Mouse (Mus musculus): ENCODE results near the gene Klhl29. TPM values are rescaled to one million over a fixed set of nuclear protein-coding genes. Genes with fewer than 3 reads are reported as not detected.
A peak's percentile ranks its signal among the peaks of the same experiment; 100 is the strongest.

Gene Klhl29
- polyA plus RNA-seq, 1 experiment from 2014 or later: 9.5 TPM

DNA sequence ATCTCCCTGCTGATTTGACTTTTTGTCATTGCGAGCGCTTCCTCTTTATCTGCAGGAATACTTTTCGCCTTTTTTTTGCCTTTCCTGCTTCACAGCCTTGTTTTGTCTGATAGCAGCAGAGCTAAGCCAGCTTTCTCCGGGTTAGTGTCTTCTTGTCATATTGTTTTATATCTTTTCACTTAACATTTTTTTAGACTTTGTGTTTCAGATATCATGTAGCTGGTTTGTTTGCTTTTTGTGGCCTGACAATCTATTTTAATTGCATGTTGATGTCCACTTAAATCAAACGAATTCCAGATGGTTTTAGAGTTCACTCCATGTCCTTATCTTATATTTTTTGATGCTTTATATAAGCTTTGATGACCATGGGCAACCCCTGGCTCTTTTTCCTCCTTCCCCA lies 21.9 kb upstream of the Klhl29 start:
- WGBS: 49% methylated on average over 5 of the region's 5 CpGs
- Histone ChIP-seq H3K9me3 (ENCODE audit: control insufficient read depth, low read length) (no peaks in the 10 kb centered on the region), H3K27me3 (ENCODE audit: control insufficient read depth, insufficient read depth, low read length) (no peaks in the 10 kb centered on the region), H3K9ac (replicated peaks; ENCODE audit: low read length) (no peak overlapping the region), H3K27ac (replicated peaks; ENCODE audit: low read depth, low read length) (no peak overlapping the region), H3K4me2 (ENCODE audit: low read length) (no peak overlapping the region), H3K36me3 (ENCODE audit: control insufficient read depth, insufficient read depth, low read length) (no peaks in the 10 kb centered on the region), H3K4me3 (replicated peaks; ENCODE audit: low read depth, low read length) (no peak overlapping the region), H3K4me1 (ENCODE audit: control insufficient read depth, insufficient read depth, low read length) (no peaks in the 10 kb centered on the region)
- ATAC-seq (ENCODE audit: low FRiP score, low TSS enrichment) (no peak), DNase-seq (no peak)

DNA sequence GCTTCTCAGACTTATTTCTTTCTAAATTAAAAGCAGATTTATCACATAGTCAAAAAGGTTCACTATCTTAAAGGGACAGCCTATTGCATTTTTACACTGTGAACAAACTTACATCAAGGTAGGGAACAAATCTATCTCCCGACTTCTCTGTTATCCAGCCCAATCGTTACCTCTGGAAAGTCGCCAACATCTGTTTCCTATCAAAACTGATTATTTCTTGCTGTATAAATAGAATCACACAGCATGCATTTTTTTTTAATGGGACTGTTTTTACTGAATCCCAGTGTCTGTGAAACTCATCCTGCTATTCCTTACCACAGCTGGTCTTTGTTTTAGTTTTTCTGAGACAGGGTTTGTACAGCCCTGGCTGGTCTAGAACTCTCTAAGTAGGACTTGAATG lies 19.7 kb upstream of the Klhl29 start:
- DNase-seq: no peak
- Histone ChIP-seq H3K9ac (replicated peaks; ENCODE audit: low read length) (no peak overlapping the region), H3K27ac (replicated peaks; ENCODE audit: low read depth, low read length) (no peak overlapping the region), H3K9me3 (ENCODE audit: control insufficient read depth, low read length) (no peaks in the 10 kb centered on the region), H3K4me3 (replicated peaks; ENCODE audit: low read depth, low read length) (no peak overlapping the region), H3K4me2 (ENCODE audit: low read length) (no peak overlapping the region), H3K4me1 (ENCODE audit: control insufficient read depth, insufficient read depth, low read length) (no peaks in the 10 kb centered on the region), H3K36me3 (ENCODE audit: control insufficient read depth, insufficient read depth, low read length) (no peaks in the 10 kb centered on the region), H3K27me3 (ENCODE audit: control insufficient read depth, insufficient read depth, low read length) (no peaks in the 10 kb centered on the region)
- no peak for ATAC-seq (ENCODE audit: low FRiP score, low TSS enrichment)
- WGBS: 83% methylated on average over 3 of the region's 3 CpGs

DNA sequence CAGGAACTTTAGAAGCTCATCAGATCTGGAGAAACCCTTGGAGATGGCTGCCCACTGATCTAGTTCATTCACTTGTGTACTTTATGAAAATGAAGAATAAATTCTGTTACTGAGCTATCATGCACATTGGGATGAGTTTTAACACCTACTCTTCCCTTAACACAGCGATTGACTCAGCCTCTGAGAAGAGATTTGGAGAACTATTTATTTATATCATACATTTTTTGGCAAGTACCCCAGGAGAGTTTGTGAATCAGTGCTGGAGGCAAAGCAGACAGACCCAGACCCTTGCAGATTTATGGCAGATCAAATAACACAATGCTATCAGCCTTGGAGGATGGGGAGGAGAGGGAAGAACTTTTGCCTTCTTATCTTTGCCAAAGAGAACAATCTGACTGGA lies 11.6 kb upstream of the Klhl29 start:
- Histone ChIP-seq H3K36me3 (ENCODE audit: control insufficient read depth, insufficient read depth, low read length) (no peaks in the 10 kb centered on the region), H3K4me1 (ENCODE audit: control insufficient read depth, insufficient read depth, low read length) (no peaks in the 10 kb centered on the region), H3K4me2 (ENCODE audit: low read length) (no peak overlapping the region), H3K27me3 (ENCODE audit: control insufficient read depth, insufficient read depth, low read length) (no peaks in the 10 kb centered on the region), H3K9ac (replicated peaks; ENCODE audit: low read length) (no peak overlapping the region), H3K4me3 (replicated peaks; ENCODE audit: low read depth, low read length) (no peak overlapping the region), H3K27ac (replicated peaks; ENCODE audit: low read depth, low read length) (no peak overlapping the region), H3K9me3 (ENCODE audit: control insufficient read depth, low read length) (no peaks in the 10 kb centered on the region)
- 94% methylated on average over 1 of the region's 1 CpGs for WGBS
- no peak for ATAC-seq (ENCODE audit: low FRiP score, low TSS enrichment)
- no peak for DNase-seq

DNA sequence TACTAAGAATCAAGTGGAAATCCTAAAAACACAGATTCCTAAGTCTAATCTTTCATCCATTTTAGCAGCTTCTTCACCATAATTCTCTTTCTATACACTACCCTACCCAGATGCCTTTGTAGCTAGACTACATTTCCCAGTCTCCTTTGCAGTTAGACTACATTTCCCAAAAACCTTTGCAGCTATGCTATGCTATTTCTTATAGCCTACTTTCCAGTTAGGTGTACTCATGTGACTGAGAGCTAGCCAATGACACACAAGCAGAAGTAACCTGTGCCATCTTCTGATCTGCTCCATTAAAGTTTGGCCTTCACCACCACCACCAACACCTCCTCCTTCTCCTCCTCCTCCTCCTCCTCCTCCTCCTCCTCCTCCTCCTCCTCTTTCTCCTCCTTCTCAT lies 11.2 kb upstream of the Klhl29 start:
- Histone ChIP-seq H3K4me1 (ENCODE audit: control insufficient read depth, insufficient read depth, low read length) (no peaks in the 10 kb centered on the region), H3K27ac (replicated peaks; ENCODE audit: low read depth, low read length) (no peak overlapping the region), H3K36me3 (ENCODE audit: control insufficient read depth, insufficient read depth, low read length) (no peaks in the 10 kb centered on the region), H3K9me3 (ENCODE audit: control insufficient read depth, low read length) (no peaks in the 10 kb centered on the region), H3K27me3 (ENCODE audit: control insufficient read depth, insufficient read depth, low read length) (no peaks in the 10 kb centered on the region), H3K9ac (replicated peaks; ENCODE audit: low read length) (no peak overlapping the region), H3K4me3 (replicated peaks; ENCODE audit: low read depth, low read length) (no peak overlapping the region), H3K4me2 (ENCODE audit: low read length) (no peak overlapping the region)
- ATAC-seq (ENCODE audit: low FRiP score, low TSS enrichment) (no peak), DNase-seq (peak; percentile 39)

DNA sequence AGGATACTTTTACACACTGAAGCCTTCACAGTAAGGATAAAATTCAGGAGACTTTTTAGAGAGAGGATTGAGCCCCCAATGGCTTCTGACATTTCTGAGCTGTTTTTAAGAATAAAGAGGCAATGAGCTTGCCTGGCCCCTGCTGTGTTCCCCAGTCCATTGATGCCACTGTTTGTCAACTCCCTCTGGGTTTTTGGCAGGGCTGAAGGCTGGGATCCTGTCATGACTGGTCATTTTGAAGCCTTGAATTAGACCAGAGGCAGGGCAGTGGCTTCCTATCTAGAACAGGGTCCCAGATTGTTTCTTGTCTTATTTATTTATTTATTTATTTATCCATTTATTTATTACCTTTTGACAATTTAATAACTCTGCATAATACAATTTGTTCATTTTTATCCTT lies 6.2 kb upstream of the Klhl29 start:
- no peaks in the 10 kb centered on the region for H3K4me1 ChIP-seq (ENCODE audit: control insufficient read depth, insufficient read depth, low read length)
- H3K9ac ChIP-seq (replicated peaks; ENCODE audit: low read length): no peak overlapping the region
- DNase-seq (no peak), ATAC-seq (ENCODE audit: low FRiP score, low TSS enrichment) (no peak)
- no peaks in the 10 kb centered on the region for H3K9me3 ChIP-seq (ENCODE audit: control insufficient read depth, low read length)
- no peak overlapping the region for H3K4me2 ChIP-seq (ENCODE audit: low read length)
- H3K4me3 ChIP-seq (replicated peaks; ENCODE audit: low read depth, low read length): no peak overlapping the region
- H3K27ac ChIP-seq (replicated peaks; ENCODE audit: low read depth, low read length): no peak overlapping the region
- H3K27me3 ChIP-seq (ENCODE audit: control insufficient read depth, insufficient read depth, low read length): no peaks in the 10 kb centered on the region; the same call in 1 of the 2 replicates
- no peaks in the 10 kb centered on the region for H3K36me3 ChIP-seq (ENCODE audit: control insufficient read depth, insufficient read depth, low read length)

DNA sequence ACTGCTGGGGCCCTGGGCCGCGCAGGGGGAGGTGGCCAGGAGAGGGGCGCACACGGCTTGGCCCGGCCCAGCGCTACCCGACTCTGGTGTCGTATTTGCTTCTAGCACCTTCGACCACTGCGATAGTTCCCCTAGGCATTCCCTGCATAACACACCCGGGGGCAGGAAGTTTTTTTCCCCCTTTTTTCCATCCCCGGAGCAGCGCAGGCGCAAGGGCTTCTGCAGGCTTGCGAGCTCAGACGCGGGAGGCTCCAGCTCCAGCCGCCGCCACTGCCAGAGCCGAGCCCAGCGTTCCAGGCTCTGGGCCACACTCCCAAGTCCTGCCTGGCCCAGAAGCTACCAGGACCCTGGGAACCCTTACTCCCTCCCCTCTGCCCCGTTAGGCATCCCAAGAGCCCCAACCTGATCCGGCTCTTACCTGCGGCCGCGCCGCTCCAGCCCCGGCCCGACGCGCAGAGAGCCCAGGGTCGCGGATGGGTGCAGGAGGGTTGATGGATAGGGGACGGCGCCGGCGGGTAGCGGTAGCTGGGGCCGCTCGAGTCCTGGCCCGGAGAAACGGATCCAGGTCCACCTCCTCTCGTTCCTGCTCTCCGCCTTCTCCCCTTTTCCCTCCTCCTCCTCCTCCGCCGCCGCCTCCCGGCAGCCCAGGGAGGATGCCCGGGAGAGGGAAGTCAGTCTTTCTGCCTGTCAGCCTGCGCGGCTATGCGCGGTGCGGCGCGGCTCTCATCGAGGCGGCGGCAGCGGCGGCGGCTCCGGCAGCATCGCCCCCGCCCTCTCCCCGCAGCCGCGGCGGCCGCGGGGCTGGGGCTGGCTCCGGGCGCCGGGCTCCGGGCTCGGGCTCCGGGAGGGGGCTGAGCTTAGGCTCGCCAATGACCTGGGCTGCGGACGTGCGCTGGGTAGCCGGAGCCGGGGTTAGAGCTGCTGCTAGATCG lies 532 bp downstream of the Klhl29 start:
- no peaks in the 10 kb centered on the region for H3K9me3 ChIP-seq (ENCODE audit: control insufficient read depth, low read length)
- peak; percentile 80 for DNase-seq
- peak overlapping the region; percentile 95 for H3K9ac ChIP-seq (replicated peaks; ENCODE audit: low read length)
- peaks cover 12% of the 10 kb centered on the region; the same call in 1 of the 2 replicates for H3K4me1 ChIP-seq (ENCODE audit: control insufficient read depth, insufficient read depth, low read length)
- peak overlapping the region; percentile 83 for H3K4me3 ChIP-seq (replicated peaks; ENCODE audit: low read depth, low read length)
- under 1% methylated on average over 81 of the region's 84 CpGs for WGBS
- H3K27me3 ChIP-seq (ENCODE audit: control insufficient read depth, insufficient read depth, low read length): no peaks in the 10 kb centered on the region; the same call in 1 of the 2 replicates
- H3K4me2 ChIP-seq (ENCODE audit: low read length): peak overlapping the region; percentile 97
- ATAC-seq (ENCODE audit: low FRiP score, low TSS enrichment): peak; percentile 73
- H3K36me3 ChIP-seq (ENCODE audit: control insufficient read depth, insufficient read depth, low read length): no peaks in the 10 kb centered on the region
- H3K27ac ChIP-seq (replicated peaks; ENCODE audit: low read depth, low read length): peak overlapping the region; percentile 92

DNA sequence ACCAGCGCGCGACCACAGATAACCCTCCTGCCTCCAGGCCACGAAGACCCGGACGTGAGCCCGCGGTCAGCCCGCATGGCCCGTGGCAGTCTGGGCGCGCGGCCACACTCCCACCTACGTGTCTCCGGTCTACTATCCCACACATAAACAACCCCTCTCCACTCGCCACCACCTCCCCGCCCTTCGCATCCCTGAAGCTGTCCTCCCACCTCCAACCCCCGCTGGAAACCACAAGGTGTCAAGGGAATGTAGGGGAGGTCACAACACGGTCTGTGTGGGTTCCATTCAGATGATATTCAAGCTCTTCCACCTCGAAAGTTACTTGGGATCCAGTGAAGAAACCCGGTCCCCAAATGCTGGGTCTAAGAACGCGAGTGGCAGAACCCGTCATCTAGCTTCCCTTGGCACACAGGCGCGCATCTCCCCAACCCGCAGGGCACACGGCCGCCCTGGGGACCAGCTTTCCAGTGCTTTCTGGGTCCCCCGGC lies 1.2 kb downstream of the Klhl29 start:
- H3K27me3 ChIP-seq (ENCODE audit: control insufficient read depth, insufficient read depth, low read length): no peaks in the 10 kb centered on the region; the same call in 1 of the 2 replicates
- WGBS: 0% methylated on average over 31 of the region's 31 CpGs
- peaks cover 12% of the 10 kb centered on the region; the same call in 1 of the 2 replicates for H3K4me1 ChIP-seq (ENCODE audit: control insufficient read depth, insufficient read depth, low read length)
- H3K9me3 ChIP-seq (ENCODE audit: control insufficient read depth, low read length): no peaks in the 10 kb centered on the region
- H3K4me3 ChIP-seq (replicated peaks; ENCODE audit: low read depth, low read length): peak overlapping the region; percentile 83
- DNase-seq (peak; percentile 62), ATAC-seq (ENCODE audit: low FRiP score, low TSS enrichment) (peak; percentile 21; the same call in 1 of the 2 replicates)
- H3K4me2 ChIP-seq (ENCODE audit: low read length): peak overlapping the region; percentile 97
- H3K27ac ChIP-seq (replicated peaks; ENCODE audit: low read depth, low read length): peak overlapping the region; percentile 92
- H3K36me3 ChIP-seq (ENCODE audit: control insufficient read depth, insufficient read depth, low read length): no peaks in the 10 kb centered on the region
- H3K9ac ChIP-seq (replicated peaks; ENCODE audit: low read length): peak overlapping the region; percentile 95

DNA sequence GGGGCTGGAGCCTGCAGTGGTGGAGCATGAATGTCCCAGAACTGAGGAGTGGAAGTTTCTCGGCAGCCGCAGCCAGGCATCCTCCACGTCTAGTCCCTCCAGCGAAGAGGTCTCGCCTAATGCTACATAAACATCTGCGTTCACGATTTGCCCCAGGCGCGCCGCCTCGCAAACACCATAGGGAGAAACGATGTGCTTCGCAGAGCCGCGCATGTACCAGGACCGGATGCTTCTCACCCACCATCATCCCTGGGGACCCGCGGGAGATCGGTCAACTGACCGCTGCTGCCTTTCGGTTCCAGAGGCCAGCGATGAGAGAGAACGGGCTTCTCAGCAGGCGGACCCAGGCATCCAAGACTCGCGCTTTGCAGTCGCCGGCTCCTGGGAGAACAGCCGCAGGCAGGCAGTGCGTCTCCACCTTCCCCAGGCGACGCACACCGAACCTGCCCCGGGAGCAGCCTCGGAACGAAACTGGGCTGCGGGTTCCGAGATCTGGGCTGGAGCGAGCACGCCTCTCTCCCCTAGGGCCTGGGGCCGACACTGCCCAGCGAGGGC lies 1.8 kb downstream of the Klhl29 start:
- DNase-seq (peak; percentile 77), ATAC-seq (ENCODE audit: low FRiP score, low TSS enrichment) (no peak)
- Histone ChIP-seq H3K9ac (replicated peaks; ENCODE audit: low read length) (peak overlapping the region; percentile 95), H3K9me3 (ENCODE audit: control insufficient read depth, low read length) (no peaks in the 10 kb centered on the region), H3K4me2 (ENCODE audit: low read length) (peak overlapping the region; percentile 97), H3K27ac (replicated peaks; ENCODE audit: low read depth, low read length) (peak overlapping the region; percentile 92), H3K4me1 (ENCODE audit: control insufficient read depth, insufficient read depth, low read length) (peaks cover 12% of the 10 kb centered on the region; the same call in 1 of the 2 replicates), H3K36me3 (ENCODE audit: control insufficient read depth, insufficient read depth, low read length) (no peaks in the 10 kb centered on the region), H3K27me3 (ENCODE audit: control insufficient read depth, insufficient read depth, low read length) (no peaks in the 10 kb centered on the region; the same call in 1 of the 2 replicates), H3K4me3 (replicated peaks; ENCODE audit: low read depth, low read length) (peak overlapping the region; percentile 83)
- under 1% methylated on average over 42 of the region's 42 CpGs for WGBS

Measured in midbrain, embryonic 14.5 days (tissue).